Mouse (Mus musculus) MEL (cell line): ENCODE measurements around the gene Mrpl27. TPM values are rescaled to one million over a fixed set of nuclear protein-coding genes. Genes with fewer than 3 reads are reported as not detected.

Source experiments
- DNase-seq: peaks from one replicate; pipeline ENCODE4 v3.0.0; 2011; ENCODE audit warnings: low read depth, low spot score
- H3K27ac ChIP-seq: 2 replicates; pipeline ENCODE4 v1.5.1; 2012; ENCODE audit warnings: low read depth, mild to moderate bottlenecking, control low read depth, low read length, moderate library complexity; ENCODE audit not compliant: control insufficient read depth
- H3K27me3 ChIP-seq, 2 experiments: fragments of 150-350 bp in 1 of 2; sonication (generic) in 1 of 2; 2 replicates each; pipeline ENCODE4 v1.6.1; 2012; ENCODE audit warnings: low read length in 2 of 2, mild to moderate bottlenecking in 2 of 2, improper control_type of control experiment in 1 of 2, moderate library complexity in 1 of 2; ENCODE audit not compliant: insufficient read depth in 2 of 2, control insufficient read depth in 1 of 2
- H3K36me3 ChIP-seq, 2 experiments: 2 replicates each; pipeline ENCODE4 v1.6.1; 2012 to 2014; ENCODE audit warnings: low read length in 2 of 2, improper control_type of control experiment in 1 of 2, inconsistent platforms in 1 of 2, mild to moderate bottlenecking in 1 of 2; ENCODE audit not compliant: insufficient read depth in 2 of 2, control insufficient read depth in 1 of 2
- H3K4me1 ChIP-seq, 2 experiments: fragments of 150-350 bp in 1 of 2; sonication (generic) in 1 of 2; 2 replicates each; pipeline ENCODE4 v1.6.1; 2012; ENCODE audit warnings: low read length in 2 of 2, improper control_type of control experiment in 1 of 2, mild to moderate bottlenecking in 1 of 2; ENCODE audit not compliant: insufficient read depth in 2 of 2, control insufficient read depth in 1 of 2
- H3K4me3 ChIP-seq, 2 experiments: fragments of 150-350 bp in 1 of 2; sonication (generic) in 1 of 2; 2 replicates each; pipeline ENCODE4 v1.5.1; 2012; ENCODE audit warnings: low read depth in 2 of 2, low read length in 2 of 2, mild to moderate bottlenecking in 2 of 2, moderate library complexity in 2 of 2, control low read depth in 1 of 2, improper control_type of control experiment in 1 of 2; ENCODE audit not compliant: control insufficient read depth in 1 of 2, insufficient read depth in 1 of 2
- H3K79me2 ChIP-seq: 2 replicates; pipeline ENCODE4 v1.6.1; 2012; ENCODE audit warnings: mild to moderate bottlenecking, low read length, moderate library complexity; ENCODE audit not compliant: control insufficient read depth, poor library complexity, insufficient read depth
- H3K9ac ChIP-seq: 2 replicates; pipeline ENCODE4 v1.6.1; 2012; ENCODE audit warnings: low read depth, mild to moderate bottlenecking, control low read depth, low read length, moderate library complexity; ENCODE audit not compliant: control insufficient read depth, poor library complexity, severe bottlenecking
- H3K9me3 ChIP-seq: fragments of 150-350 bp; sonication (generic); replicated peaks from 2 replicates; pipeline ENCODE4 v1.6.1; 2012; ENCODE audit warnings: mild to moderate bottlenecking, low read length, improper control_type of control experiment, moderate library complexity; ENCODE audit not compliant: insufficient read depth
- BHLHE40 ChIP-seq: IDR thresholded peaks from 2 replicates; pipeline ENCODE4 v1.6.1; 2012; ENCODE audit warnings: low read depth, mild to moderate bottlenecking, inconsistent platforms, low read length, improper control_type of control experiment, borderline replicate concordance
- CTCF ChIP-seq, 3 experiments: IDR thresholded peaks in 2 of 3; conservative IDR thresholded peaks in 1 of 3; 2 replicates each; pipeline ENCODE4 v1.5.1; 2011 to 2012; ENCODE audit warnings: low read length in 3 of 3, low read depth in 2 of 3, mild to moderate bottlenecking in 2 of 3, improper control_type of control experiment in 1 of 3, inconsistent platforms in 1 of 3, mixed read lengths in 1 of 3, moderate library complexity in 1 of 3; ENCODE audit not compliant: control insufficient read depth in 1 of 3, insufficient read depth in 1 of 3, poor library complexity in 1 of 3, severe bottlenecking in 1 of 3
- E2F4 ChIP-seq: IDR thresholded peaks from 2 replicates; pipeline ENCODE4 v1.6.1; 2011; ENCODE audit warnings: low read depth, low read length, improper control_type of control experiment, borderline replicate concordance
- ELF1 ChIP-seq: IDR thresholded peaks from 2 replicates; pipeline ENCODE4 v1.6.1; 2014; ENCODE audit warnings: low read depth, mild to moderate bottlenecking, inconsistent platforms, low read length, improper control_type of control experiment, moderate library complexity
- ETS1 ChIP-seq: IDR thresholded peaks from 2 replicates; pipeline ENCODE4 v1.6.1; 2012; ENCODE audit warnings: low read depth, mild to moderate bottlenecking, inconsistent platforms, low read length, improper control_type of control experiment, moderate library complexity
- KAT2A ChIP-seq: conservative IDR thresholded peaks from 2 replicates; pipeline ENCODE4 v1.6.1; 2012; ENCODE audit warnings: low read depth, low read length, improper control_type of control experiment, inconsistent platforms
- MEF2A ChIP-seq: IDR thresholded peaks from 2 replicates; pipeline ENCODE4 v1.6.1; 2014; ENCODE audit warnings: low read depth, mild to moderate bottlenecking, inconsistent platforms, low read length, improper control_type of control experiment; ENCODE audit not compliant: poor library complexity, insufficient replicate concordance, severe bottlenecking; ENCODE audit errors: extremely low read depth
- MYC ChIP-seq: IDR thresholded peaks from 2 replicates; pipeline ENCODE4 v1.6.1; 2011; ENCODE audit warnings: low read depth, mild to moderate bottlenecking, low read length, improper control_type of control experiment, moderate library complexity
- NELFE ChIP-seq: IDR thresholded peaks from 2 replicates; pipeline ENCODE4 v1.6.1; 2011; ENCODE audit warnings: low read depth, low read length, improper control_type of control experiment
- SIN3A ChIP-seq: IDR thresholded peaks from 2 replicates; pipeline ENCODE4 v1.6.1; 2012; ENCODE audit warnings: low read length, improper control_type of control experiment, inconsistent platforms
- TBP ChIP-seq: IDR thresholded peaks from 2 replicates; pipeline ENCODE4 v1.8.0; 2011; ENCODE audit warnings: low read depth, low read length, improper control_type of control experiment
- UBTF ChIP-seq: IDR thresholded peaks from 2 replicates; pipeline ENCODE4 v1.6.1; 2012; ENCODE audit warnings: low read depth, mild to moderate bottlenecking, inconsistent platforms, low read length, improper control_type of control experiment, moderate library complexity, borderline replicate concordance; ENCODE audit not compliant: insufficient read depth
- USF1 ChIP-seq: IDR thresholded peaks from 2 replicates; pipeline ENCODE4 v1.6.1; 2014; ENCODE audit warnings: low read depth, mild to moderate bottlenecking, inconsistent platforms, low read length, improper control_type of control experiment, moderate library complexity
- ZC3H11A ChIP-seq: IDR thresholded peaks from 2 replicates; pipeline ENCODE4 v1.6.1; 2012; ENCODE audit warnings: low read depth, mild to moderate bottlenecking, inconsistent platforms, low read length, improper control_type of control experiment
- ZKSCAN1 ChIP-seq: IDR thresholded peaks from 2 replicates; pipeline ENCODE4 v1.6.1; 2012; ENCODE audit warnings: low read depth, mild to moderate bottlenecking, inconsistent platforms, low read length, improper control_type of control experiment, moderate library complexity
- ZNF384 ChIP-seq: IDR thresholded peaks from 2 replicates; pipeline ENCODE4 v1.6.1; 2012; ENCODE audit warnings: low read depth, mild to moderate bottlenecking, inconsistent platforms, low read length, improper control_type of control experiment
- polyA plus RNA-seq, 2 experiments: library from polyadenylated mRNA; stranded (reverse) in 1 of 2; unstranded in 1 of 2; fragments of >175 nt in 1 of 2; fragments of >200 nt in 1 of 2; gene quantifications; 2 replicates each; pipeline versions ENCODE4 v1.2.1 to v1.2.4; 2012; ENCODE audit warnings: low replicate concordance in 2 of 2, low read depth in 1 of 2; ENCODE audit not compliant: insufficient read length in 2 of 2, insufficient read depth in 1 of 2, missing spikeins in 1 of 2
- total RNA-seq: library from RNA; depleted of rRNA; stranded (reverse); fragments of 300-350 nt; gene quantifications from 2 replicates; pipeline ENCODE4 v1.2.3, GENCODE M21; 2012

The Mrpl27 gene
- total and polyA plus RNA-seq, 3 experiments = 102 to 129 TPM; not detected in 1

DNA sequence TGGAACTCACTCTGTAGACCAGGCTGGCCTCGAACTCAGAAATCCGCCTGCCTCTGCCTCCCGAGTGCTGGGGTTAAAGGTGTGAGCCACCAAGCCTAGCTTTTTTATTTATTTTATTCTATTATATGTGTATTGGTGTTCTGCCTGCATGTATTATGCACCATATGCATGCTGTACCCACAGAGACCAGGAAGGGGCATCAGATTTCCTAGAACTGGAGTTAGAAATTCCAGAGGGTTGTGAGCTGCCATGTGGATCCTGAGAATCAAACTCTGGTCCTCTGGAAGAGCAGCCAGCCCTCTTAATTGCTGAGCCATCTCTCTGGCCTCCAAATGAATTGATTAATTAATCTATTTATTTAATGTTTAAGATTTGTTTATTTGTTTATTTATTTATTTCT lies 45.8 kb downstream of the Mrpl27 start:
- H3K9ac ChIP-seq = no peak overlapping the region
- H3K9me3 ChIP-seq = no peaks in the 10 kb centered on the region
- DNase-seq = no peak

DNA sequence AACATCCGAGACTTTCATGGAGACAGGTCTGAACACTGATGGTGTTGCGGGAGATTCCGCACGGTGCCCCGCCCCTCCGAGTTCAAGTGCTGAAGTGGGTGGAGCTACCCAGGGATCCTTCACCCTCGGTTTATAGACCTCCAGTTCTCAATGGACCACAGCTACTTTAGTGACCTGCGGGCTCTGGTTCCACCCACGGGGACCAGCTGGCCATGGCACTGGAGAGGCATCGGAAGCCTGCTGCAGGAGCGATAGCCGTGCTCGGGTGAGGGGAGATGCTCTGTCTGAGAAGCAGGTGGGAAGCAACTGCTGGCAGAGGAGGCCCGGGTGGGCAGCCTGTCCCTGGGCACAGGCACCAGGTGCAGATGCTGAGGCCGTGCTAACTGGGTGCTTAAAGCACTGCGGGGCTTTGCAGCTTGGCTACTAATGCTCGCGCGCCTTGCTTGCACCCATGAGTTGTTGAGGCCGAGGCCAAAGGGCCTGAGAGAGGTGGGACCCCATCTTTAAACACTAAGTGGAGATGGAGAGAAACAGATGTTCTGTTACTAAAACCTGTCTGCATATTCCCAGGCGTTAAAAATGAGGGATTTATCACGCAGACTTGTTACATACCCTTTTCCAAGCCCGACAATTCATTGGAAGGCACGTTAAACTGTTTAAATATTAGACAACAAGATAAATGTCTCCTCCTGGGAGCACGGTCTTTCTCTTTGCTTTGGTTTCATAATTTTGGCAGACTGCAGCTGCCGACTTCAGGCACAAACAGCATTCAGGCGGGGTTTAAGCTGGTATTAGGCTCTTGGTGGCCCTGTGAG lies 48.0 kb downstream of the Mrpl27 start:
- no peak overlapping the region for H3K4me3 ChIP-seq
- no peaks in the 10 kb centered on the region for H3K79me2 ChIP-seq
- peaks cover 34 to 35% of the 10 kb centered on the region in 2 experiments for H3K27me3 ChIP-seq
- H3K4me1 ChIP-seq = no peaks in the 10 kb centered on the region
- no peak overlapping the region for H3K27ac ChIP-seq
- H3K9ac ChIP-seq = no peak overlapping the region
- no peaks in the 10 kb centered on the region for H3K9me3 ChIP-seq
- DNase-seq = no peak
- no peak for TF ChIP-seq ZNF384
- TF ChIP-seq NELFE = no peak
- TF ChIP-seq ETS1 = no peak
- TF ChIP-seq CTCF (IDR thresholded peaks at IDR 0.05 in 2 of 3, conservative IDR thresholded peaks at IDR 0.05 in 1 of 3; ENCODE audit: control insufficient read depth in 1 of 3, insufficient read depth in 1 of 3, low read depth in 2 of 3, low read length in 3 of 3, poor library complexity in 1 of 3, severe bottlenecking in 1 of 3) = no peak
- TF ChIP-seq ZKSCAN1 = no peak
- TF ChIP-seq MYC = no peak
- TF ChIP-seq KAT2A = no peak
- no peak for TF ChIP-seq MEF2A
- no peak for TF ChIP-seq TBP
- TF ChIP-seq, all 39 proteins: peak for 0
- no peaks in the 10 kb centered on the region for H3K36me3 ChIP-seq

More for the DNA sequence above, 45.8 kb downstream of the Mrpl27 start:
- H3K4me3 ChIP-seq = no peak overlapping the region
- no peaks in the 10 kb centered on the region for H3K36me3 ChIP-seq
- no peak for TF ChIP-seq ELF1
- TF ChIP-seq ZC3H11A = no peak
- TF ChIP-seq E2F4 = no peak
- H3K4me1 ChIP-seq = no peaks in the 10 kb centered on the region
- H3K27ac ChIP-seq = no peak overlapping the region
- H3K27me3 ChIP-seq = peaks cover 37 to 39% of the 10 kb centered on the region in 2 experiments
- H3K79me2 ChIP-seq = no peaks in the 10 kb centered on the region

DNA sequence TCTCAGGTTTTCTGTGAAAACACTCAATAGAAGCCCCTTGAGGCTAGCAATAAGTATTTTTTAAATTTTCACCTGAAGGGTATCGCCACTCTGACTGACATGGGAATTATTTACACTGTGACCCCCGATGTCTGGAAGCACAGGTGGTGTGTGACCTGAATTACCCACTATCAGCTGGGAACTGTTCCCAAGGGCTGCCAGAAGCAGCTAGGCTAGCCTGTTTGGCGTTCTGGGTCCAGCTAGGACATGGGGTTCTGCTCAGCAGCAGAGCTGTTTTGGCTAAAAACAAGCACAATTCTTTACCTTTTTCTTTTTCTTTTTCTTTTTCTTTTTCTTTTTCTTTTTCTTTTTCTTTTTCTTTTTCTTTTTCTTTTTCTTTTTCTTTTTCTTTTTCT lies 48.6 kb downstream of the Mrpl27 start:
- TF ChIP-seq SIN3A (no peak), USF1 (no peak), ETS1 (no peak), UBTF (no peak), CTCF (IDR thresholded peaks at IDR 0.05 in 2 of 3, conservative IDR thresholded peaks at IDR 0.05 in 1 of 3; ENCODE audit: control insufficient read depth in 1 of 3, insufficient read depth in 1 of 3, low read depth in 2 of 3, low read length in 3 of 3, poor library complexity in 1 of 3, severe bottlenecking in 1 of 3) (no peak), ZKSCAN1 (no peak), BHLHE40 (no peak)
- H3K36me3 ChIP-seq = no peaks in the 10 kb centered on the region
- H3K79me2 ChIP-seq = no peaks in the 10 kb centered on the region
- no peak overlapping the region for H3K27ac ChIP-seq
- no peaks in the 10 kb centered on the region for H3K9me3 ChIP-seq
- no peak overlapping the region for H3K9ac ChIP-seq
- no peak overlapping the region for H3K4me3 ChIP-seq
- no peak for DNase-seq
- no peaks in the 10 kb centered on the region for H3K4me1 ChIP-seq
- peaks cover 30 to 31% of the 10 kb centered on the region in 2 experiments for H3K27me3 ChIP-seq
